30 mouse cellular contexts compared by ENCODE assay signal in genomic region chr1:60942921-60943320, GRCm38 (mm10). TPM values are rescaled to one million over a fixed set of nuclear protein-coding genes. Genes with fewer than 3 reads are reported as not detected.
A peak's percentile ranks its signal among the peaks of the same experiment; 100 is the strongest.
DNase-seq lines count a peak whose midpoint lies in the region; ATAC-seq and TF ChIP-seq lines count a peak whose summit lies in the region.
"Had no signal": no experiment of that assay in that cellular context is flagged by ENCODE, and none has a peak within 500 bp of the region (broad histone marks: within the 10 kb centered on the region; RNA-seq: fewer than 3 reads in every experiment).

No protein-coding gene starts in this region.

- TF ChIP-seq CTCF in bone marrow macrophage, adult 2 months (IDR thresholded peaks at IDR 0.05; ENCODE audit: low read depth, low read length) = no peak

- WGBS in forebrain, embryonic 14.5 days = 89% methylated on average over 2 of the region's 2 CpGs

- no peaks in the 10 kb centered on the region for H3K27me3 ChIP-seq in forebrain, embryonic 14.5 days (replicated peaks; ENCODE audit: control insufficient read depth, insufficient read depth, low read length)
- H3K27me3 ChIP-seq: CH12.LX had no signal

- peaks cover 55% of the 10 kb centered on the region for H3K4me1 ChIP-seq in bone marrow macrophage, adult 2 months (ENCODE audit: control insufficient read depth, insufficient read depth, low read length)
- no peaks in the 10 kb centered on the region for H3K4me1 ChIP-seq in forebrain, embryonic 14.5 days (ENCODE audit: control insufficient read depth, insufficient read depth, low read length)

- peak; percentile 62 for DNase-seq in heart, adult 11 months
- DNase-seq in heart, postnatal 25 days (ENCODE audit: low spot score) = no peak
- peak; percentile 51 for DNase-seq in 416B (ENCODE audit: low read depth)
- peak; percentile 33 for DNase-seq in induced T-regulatory cell, adult 2 months (ENCODE audit: low read depth)
- no peak for DNase-seq in forebrain, embryonic 14.5 days (ENCODE audit: low spot score)
- DNase-seq in kidney, adult 9 months = no peak
- no peak for DNase-seq in layer of hippocampus, postnatal 36 days
- DNase-seq: adrenal gland, adult 2 months; adrenal gland, adult 8-10 months; adrenal gland, postnatal 10 days; adrenal gland, postnatal 14 days; adrenal gland, postnatal 25 days; adrenal gland, postnatal 36 days; B cell, adult 2 months; cerebellum, adult 11 months; cerebellum, adult 11-12 months; cerebellum, adult 18-20 months; cerebellum, adult 2 months had no signal

- no peak overlapping the region for H3K4me3 ChIP-seq in bone marrow macrophage, adult 2 months (ENCODE audit: insufficient read depth, low read length)
- H3K4me3 ChIP-seq in forebrain, embryonic 14.5 days (ENCODE audit: low read depth, low read length) = no peak overlapping the region

- ATAC-seq in forebrain, embryonic 14.5 days = no peak
- ATAC-seq: activated CD4-positive, CD25-positive, alpha-beta regulatory T cell, adult 4 months; CD4-positive, CD25-positive, alpha-beta regulatory T cell, adult 4 months; Patski had no signal

- no peaks in the 10 kb centered on the region for H3K36me3 ChIP-seq in forebrain, embryonic 14.5 days (ENCODE audit: control insufficient read depth, insufficient read depth, low read length)
- H3K36me3 ChIP-seq: G1E had no signal

- H3K9me3 ChIP-seq in forebrain, embryonic 14.5 days (replicated peaks; ENCODE audit: control insufficient read depth, low read length) = no peaks in the 10 kb centered on the region
- H3K9me3 ChIP-seq: G1E had no signal

- intact Hi-C loops in heart, postnatal 25 days (cut with DNase I) = no loop called here

- peak overlapping the region; percentile 64 for H3K27ac ChIP-seq in bone marrow macrophage, adult 2 months (ENCODE audit: insufficient read depth, low read depth, low read length)
- H3K27ac ChIP-seq in forebrain, embryonic 14.5 days (ENCODE audit: low read depth, low read length) = no peak overlapping the region

- H3K4me2 ChIP-seq in forebrain, embryonic 14.5 days (ENCODE audit: low read length) = no peak overlapping the region

- no peak for TF ChIP-seq POLR2A in bone marrow macrophage, adult 2 months (IDR thresholded peaks at IDR 0.05; ENCODE audit: borderline replicate concordance, low read depth, low read length)

- no peak overlapping the region for H3K9ac ChIP-seq in forebrain, embryonic 14.5 days (ENCODE audit: low read length)

RNA-seq across cellular contexts. Expression of gene Icos, which starts 34.8 kb away (rescaled TPM):
- under 1 TPM; 0.18 to 0.25 TPM for total RNA-seq in heart, postnatal 25 days (2021)
- polyA plus RNA-seq in bone marrow macrophage, adult 2 months (2012; ENCODE audit: insufficient read depth, insufficient read length, missing spikeins) = 0.73 and 0.94 TPM in 2 replicates
- 0.10 TPM in 1 of 2 replicates, not detected in the other for polyA plus RNA-seq in forebrain, embryonic 14.5 days (2014; fragmentation: Nextera tagmentation; extraction: Ambion mirVana)
- not detected for total RNA-seq in layer of hippocampus, postnatal 36 days (2021)
- total RNA-seq: adrenal gland, postnatal 25 days; adrenal gland, postnatal 36 days; ES-E14; MEL had no signal
- polyA plus RNA-seq: C2C12; cerebellum, adult 2 months; G1E had no signal

RNA-seq across cellular contexts. Expression of gene Ctla4, which starts 56.1 kb away (rescaled TPM):
- total RNA-seq in heart, postnatal 25 days (2021) = under 1 TPM; 0.75 to 0.96 TPM
- polyA plus RNA-seq in bone marrow macrophage, adult 2 months (2012; ENCODE audit: insufficient read depth, insufficient read length, missing spikeins) = not detected in 2 replicates
- not detected in 2 replicates for polyA plus RNA-seq in forebrain, embryonic 14.5 days (2014; fragmentation: Nextera tagmentation; extraction: Ambion mirVana)
- not detected for total RNA-seq in layer of hippocampus, postnatal 36 days (2021)
- total RNA-seq: adrenal gland, adult 18-20 months; adrenal gland, adult 2 months; adrenal gland, adult 8-10 months; adrenal gland, postnatal 36 days; adrenal gland, postnatal 4 days; ES-E14; MEL had no signal
- polyA plus RNA-seq: brain, embryonic 14.5 days; C2C12; cerebellum, adult 2 months; G1E; Patski had no signal

Comparison
In these comparisons a context has a peak if more than half of its experiments do, and no peak if none do; other contexts are left out.
1. DNase-seq: peak in heart, adult 11 months (single experiment), 416B (single experiment) and induced T-regulatory cell, adult 2 months (single experiment); none in heart, postnatal 25 days (single experiment), forebrain, embryonic 14.5 days (single experiment), kidney, adult 9 months (single experiment) and layer of hippocampus, postnatal 36 days (0 of 2).